Comparison of ENCODE assay signal across 8 mouse cellular contexts in the genomic region with DNA sequence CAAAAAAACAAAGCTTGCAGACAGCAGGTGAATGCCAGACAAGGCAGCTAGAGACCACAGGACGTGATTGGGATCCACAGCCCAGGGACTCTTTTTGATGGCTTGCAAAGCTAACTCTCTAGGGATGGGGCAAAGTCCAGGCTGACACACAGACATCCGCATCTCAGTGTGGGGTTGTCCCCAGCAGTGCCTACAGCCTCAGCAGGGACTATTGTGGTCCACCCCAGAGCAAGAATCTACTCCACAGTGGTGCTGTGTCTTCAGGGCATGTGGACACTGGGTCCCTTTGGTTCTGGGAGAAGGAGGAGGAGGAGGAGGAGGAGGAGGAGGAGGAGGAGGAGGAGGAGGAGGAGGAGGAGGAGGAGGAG. TPM values are rescaled to one million over a fixed set of nuclear protein-coding genes. Genes with fewer than 3 reads are reported as not detected.
DNase-seq lines count a peak whose midpoint lies in the region; ATAC-seq lines count a peak whose summit lies in the region.

No protein-coding gene starts in this region.

- H3K4me1 ChIP-seq in heart, embryonic 15.5 days (replicated peaks): peaks cover 11% of the 10 kb centered on the region
- H3K4me1 ChIP-seq in embryonic facial prominence, embryonic 11.5 days (ENCODE audit: control insufficient read depth, insufficient read depth, low read length): peaks cover 3% of the 10 kb centered on the region
- peaks cover 5% of the 10 kb centered on the region; the same call in 1 of the 2 replicates for H3K4me1 ChIP-seq in hindbrain, embryonic 11.5 days (replicated peaks; ENCODE audit: control insufficient read depth, insufficient read depth, low read length)
- no peaks in the 10 kb centered on the region for H3K4me1 ChIP-seq in liver, embryonic 15.5 days (replicated peaks)

- no peak overlapping the region for H3K27ac ChIP-seq in heart, embryonic 15.5 days
- no peak overlapping the region for H3K27ac ChIP-seq in embryonic facial prominence, embryonic 11.5 days (replicated peaks; ENCODE audit: low read depth, low read length)
- H3K27ac ChIP-seq in hindbrain, embryonic 11.5 days (ENCODE audit: low read depth, low read length): no peak overlapping the region
- no peak overlapping the region for H3K27ac ChIP-seq in liver, embryonic 15.5 days (replicated peaks)

- 0 out of 2 replicates have a peak, but pooled peaks cover 8% of the 10 kb centered on the region for H3K27me3 ChIP-seq in heart, embryonic 15.5 days
- no peaks in the 10 kb centered on the region for H3K27me3 ChIP-seq in embryonic facial prominence, embryonic 11.5 days (ENCODE audit: control insufficient read depth, insufficient read depth, low read length)
- no peaks in the 10 kb centered on the region for H3K27me3 ChIP-seq in hindbrain, embryonic 11.5 days (ENCODE audit: control insufficient read depth, insufficient read depth, low read length)
- H3K27me3 ChIP-seq in liver, embryonic 15.5 days: no peaks in the 10 kb centered on the region

- no peak for DNase-seq in heart, postnatal 4 days
- DNase-seq in embryonic facial prominence, embryonic 11.5 days (ENCODE audit: low spot score): no peak
- no peak for DNase-seq in hindbrain, embryonic 11.5 days (ENCODE audit: low spot score)
- DNase-seq in adrenal gland, adult 18-20 months (ENCODE audit: low spot score in 2 of 2): no peak
- no peak for DNase-seq in right cerebral cortex, postnatal 4 days
- no peak for DNase-seq in urinary bladder, postnatal 4 days (ENCODE audit: low spot score in 2 of 2)

- H3K4me2 ChIP-seq in heart, embryonic 15.5 days: peak overlapping the region; percentile 54
- H3K4me2 ChIP-seq in embryonic facial prominence, embryonic 11.5 days (ENCODE audit: low read depth, low read length): no peak overlapping the region
- H3K4me2 ChIP-seq in hindbrain, embryonic 11.5 days (replicated peaks; ENCODE audit: low read depth, low read length): no peak overlapping the region
- 0 out of 2 replicates have a peak overlapping the region, but pooled peaks have one; percentile 10 for H3K4me2 ChIP-seq in liver, embryonic 15.5 days

- H3K36me3 ChIP-seq in heart, embryonic 15.5 days: no peaks in the 10 kb centered on the region
- no peaks in the 10 kb centered on the region for H3K36me3 ChIP-seq in embryonic facial prominence, embryonic 11.5 days (replicated peaks; ENCODE audit: control insufficient read depth, insufficient read depth, low read depth, low read length)
- H3K36me3 ChIP-seq in hindbrain, embryonic 11.5 days (ENCODE audit: control insufficient read depth, insufficient read depth, low read length): no peaks in the 10 kb centered on the region
- no peaks in the 10 kb centered on the region for H3K36me3 ChIP-seq in liver, embryonic 15.5 days (replicated peaks)

- no peak overlapping the region for H3K4me3 ChIP-seq in heart, embryonic 15.5 days
- H3K4me3 ChIP-seq in embryonic facial prominence, embryonic 11.5 days (ENCODE audit: low read depth, low read length): no peak overlapping the region
- H3K4me3 ChIP-seq in hindbrain, embryonic 11.5 days (ENCODE audit: low read depth, low read length): no peak overlapping the region
- no peak overlapping the region for H3K4me3 ChIP-seq in liver, embryonic 15.5 days (replicated peaks)

- ATAC-seq in heart, embryonic 15.5 days (replicated peaks; ENCODE audit: insufficient number of reproducible peaks, insufficient read depth, low FRiP score, low read depth): no peak; the same call in 1 of the 2 replicates
- peak; percentile 46 for ATAC-seq in embryonic facial prominence, embryonic 11.5 days (replicated peaks; ENCODE audit: insufficient number of reproducible peaks, low FRiP score, low TSS enrichment, low read depth)
- peak; percentile 31; the same call in 1 of the 2 replicates for ATAC-seq in hindbrain, embryonic 11.5 days (ENCODE audit: low FRiP score)
- peak; percentile 25; the same call in 1 of the 2 replicates for ATAC-seq in liver, embryonic 15.5 days (ENCODE audit: insufficient read depth)

- no peaks in the 10 kb centered on the region for H3K9me3 ChIP-seq in heart, embryonic 15.5 days (replicated peaks)
- no peaks in the 10 kb centered on the region for H3K9me3 ChIP-seq in embryonic facial prominence, embryonic 11.5 days (replicated peaks; ENCODE audit: control insufficient read depth, low read length)
- H3K9me3 ChIP-seq in hindbrain, embryonic 11.5 days (ENCODE audit: control insufficient read depth, low read length): no peaks in the 10 kb centered on the region
- H3K9me3 ChIP-seq in liver, embryonic 15.5 days (replicated peaks): no peaks in the 10 kb centered on the region

- WGBS in heart, embryonic 15.5 days: 32% methylated on average over 2 of the region's 2 CpGs
- WGBS in embryonic facial prominence, embryonic 11.5 days: 23% methylated on average over 2 of the region's 2 CpGs
- WGBS in hindbrain, embryonic 11.5 days: 17% methylated on average over 2 of the region's 2 CpGs
- WGBS in liver, embryonic 15.5 days (ENCODE audit: insufficient replicate concordance): 24% methylated on average over 2 of the region's 2 CpGs

- no peak overlapping the region for H3K9ac ChIP-seq in heart, embryonic 15.5 days
- no peak overlapping the region for H3K9ac ChIP-seq in embryonic facial prominence, embryonic 11.5 days (replicated peaks; ENCODE audit: low read length)
- H3K9ac ChIP-seq in hindbrain, embryonic 11.5 days (ENCODE audit: low read depth, low read length): no peak overlapping the region
- H3K9ac ChIP-seq in liver, embryonic 15.5 days: no peak overlapping the region

RNA-seq across cellular contexts. Expression of gene Sfswap, which starts 45.5 kb away (rescaled TPM):
- polyA plus RNA-seq in heart, embryonic 15.5 days (2015; fragmentation: Nextera tagmentation; extraction: Ambion mirVana): 22.9 and 28.0 TPM in 2 replicates
- total RNA-seq in heart, postnatal 4 days (2021): 10 to 100 TPM; 55.4 to 56.2 TPM
- 47.7 and 48.1 TPM in 2 replicates for polyA plus RNA-seq in embryonic facial prominence, embryonic 11.5 days (2014; fragmentation: Nextera tagmentation; extraction: Ambion mirVana)
- 46.1 and 59.0 TPM in 2 replicates for polyA plus RNA-seq in hindbrain, embryonic 11.5 days (2014; fragmentation: Nextera tagmentation; extraction: Ambion mirVana)
- polyA plus RNA-seq in liver, embryonic 15.5 days (2015; fragmentation: Nextera tagmentation; extraction: Ambion mirVana): 14.7 and 16.9 TPM in 2 replicates
- total RNA-seq in adrenal gland, adult 18-20 months (2021): 10 to 100 TPM; 47.7 to 58.3 TPM

Comparison
In these comparisons a context has a peak if more than half of its experiments do, and no peak if none do; other contexts are left out.
1. H3K4me2 ChIP-seq: peak in heart, embryonic 15.5 days (single experiment) and liver, embryonic 15.5 days (single experiment); none in embryonic facial prominence, embryonic 11.5 days (single experiment) and hindbrain, embryonic 11.5 days (single experiment).